ENCODE assay signal across 9 mouse cellular contexts in genomic region chr17:56219251-56219650, GRCm38 (mm10). TPM values are rescaled to one million over a fixed set of nuclear protein-coding genes. Genes with fewer than 3 reads are reported as not detected.
DNase-seq lines count a peak whose midpoint lies in the region; ATAC-seq and TF ChIP-seq lines count a peak whose summit lies in the region.
"Had no signal": no experiment of that assay in that cellular context is flagged by ENCODE, and none has a peak within 500 bp of the region (broad histone marks: within the 10 kb centered on the region; RNA-seq: fewer than 3 reads in every experiment).

No protein-coding gene starts in this region.

- H3K4me1 ChIP-seq in bone marrow macrophage, adult 2 months (ENCODE audit: control insufficient read depth, insufficient read depth, low read length): peaks cover 20% of the 10 kb centered on the region
- H3K4me1 ChIP-seq in hindbrain, embryonic 14.5 days (replicated peaks; ENCODE audit: control insufficient read depth, insufficient read depth, low read length): peaks cover 18% of the 10 kb centered on the region
- peaks cover 18% of the 10 kb centered on the region for H3K4me1 ChIP-seq in midbrain, embryonic 14.5 days (ENCODE audit: control insufficient read depth, insufficient read depth, low read length)

- H3K4me3 ChIP-seq in bone marrow macrophage, adult 2 months (ENCODE audit: insufficient read depth, low read length): peak overlapping the region; percentile 69
- peak overlapping the region; percentile 85 for H3K4me3 ChIP-seq in hindbrain, embryonic 14.5 days (replicated peaks; ENCODE audit: low read length)
- peak overlapping the region; percentile 78 for H3K4me3 ChIP-seq in midbrain, embryonic 14.5 days (replicated peaks; ENCODE audit: low read depth, low read length)

- no peaks in the 10 kb centered on the region for H3K27me3 ChIP-seq in hindbrain, embryonic 14.5 days (ENCODE audit: control insufficient read depth, insufficient read depth, low read length)
- no peaks in the 10 kb centered on the region for H3K27me3 ChIP-seq in midbrain, embryonic 14.5 days (ENCODE audit: control insufficient read depth, insufficient read depth, low read length)
- H3K27me3 ChIP-seq: Patski had no signal

- H3K4me2 ChIP-seq in hindbrain, embryonic 14.5 days (replicated peaks): peak overlapping the region; percentile 90
- peak overlapping the region; percentile 79 for H3K4me2 ChIP-seq in midbrain, embryonic 14.5 days (ENCODE audit: low read length)

- no peaks in the 10 kb centered on the region for H3K9me3 ChIP-seq in hindbrain, embryonic 14.5 days (ENCODE audit: control insufficient read depth, low read length)
- H3K9me3 ChIP-seq in midbrain, embryonic 14.5 days (ENCODE audit: control insufficient read depth, low read length): no peaks in the 10 kb centered on the region

- peak overlapping the region; percentile 92 for H3K9ac ChIP-seq in hindbrain, embryonic 14.5 days
- peak overlapping the region; percentile 89 for H3K9ac ChIP-seq in midbrain, embryonic 14.5 days (replicated peaks; ENCODE audit: low read length)

- peak; percentile 13 for DNase-seq in kidney, adult 9 months
- no peak for DNase-seq in kidney, adult 18-20 months
- DNase-seq in hindbrain, embryonic 14.5 days (ENCODE audit: low spot score): no peak
- DNase-seq in midbrain, embryonic 14.5 days: no peak
- no peak for DNase-seq in right cerebral cortex, adult 2 months (ENCODE audit: low spot score in 2 of 2)
- DNase-seq in right cerebral cortex, postnatal 25 days: no peak

- ATAC-seq in hindbrain, embryonic 14.5 days (ENCODE audit: low FRiP score): no peak
- ATAC-seq in midbrain, embryonic 14.5 days (ENCODE audit: low FRiP score, low TSS enrichment): no peak
- ATAC-seq in erythroid progenitor cell, adult 5-6 weeks (replicated peaks; ENCODE audit: low FRiP score, poor library complexity, severe bottlenecking): no peak

- no peak for TF ChIP-seq POLR2A in bone marrow macrophage, adult 2 months (IDR thresholded peaks at IDR 0.05; ENCODE audit: borderline replicate concordance, low read depth, low read length)

- 52% methylated on average over 12 of the region's 12 CpGs for WGBS in hindbrain, embryonic 14.5 days
- 47% methylated on average over 12 of the region's 12 CpGs for WGBS in midbrain, embryonic 14.5 days

- no peak for TF ChIP-seq CTCF in bone marrow macrophage, adult 2 months (IDR thresholded peaks at IDR 0.05; ENCODE audit: low read depth, low read length)

- H3K27ac ChIP-seq in bone marrow macrophage, adult 2 months (ENCODE audit: insufficient read depth, low read depth, low read length): peak overlapping the region; percentile 93
- peak overlapping the region; percentile 86 for H3K27ac ChIP-seq in hindbrain, embryonic 14.5 days
- peak overlapping the region; percentile 91 for H3K27ac ChIP-seq in midbrain, embryonic 14.5 days (replicated peaks; ENCODE audit: low read depth, low read length)

- no peaks in the 10 kb centered on the region; the same call in 1 of the 2 replicates for H3K36me3 ChIP-seq in hindbrain, embryonic 14.5 days (replicated peaks; ENCODE audit: control insufficient read depth, insufficient read depth)
- H3K36me3 ChIP-seq in midbrain, embryonic 14.5 days (ENCODE audit: control insufficient read depth, insufficient read depth, low read length): peaks cover 11% of the 10 kb centered on the region; the same call in 1 of the 2 replicates

RNA-seq across cellular contexts. Expression of gene Dpp9, which starts 0.5 kb away (rescaled TPM):
- polyA plus RNA-seq in bone marrow macrophage, adult 2 months (2012; ENCODE audit: insufficient read depth, insufficient read length, missing spikeins): 22.2 and 25.0 TPM in 2 replicates
- 23.4 and 26.2 TPM in 2 replicates for polyA plus RNA-seq in hindbrain, embryonic 14.5 days (2014; fragmentation: Nextera tagmentation; extraction: Ambion mirVana)
- 22.3 and 26.7 TPM in 2 replicates for polyA plus RNA-seq in midbrain, embryonic 14.5 days (2014; fragmentation: Nextera tagmentation; extraction: Ambion mirVana)
- 5.8 and 11.7 TPM in 2 replicates for total RNA-seq in erythroid progenitor cell, adult 5-6 weeks (2015; ENCODE audit: low replicate concordance)
- 6.5 and 8.9 TPM in 2 replicates for total RNA-seq in erythroid progenitor cell, adult 5-6 weeks (2017; ENCODE audit: low replicate concordance)

RNA-seq across cellular contexts. Expression of gene Mydgf, which starts 35.5 kb away (rescaled TPM):
- 35.2 and 37.4 TPM in 2 replicates for polyA plus RNA-seq in bone marrow macrophage, adult 2 months (2012; ENCODE audit: insufficient read depth, insufficient read length, missing spikeins)
- 67.8 and 70.8 TPM in 2 replicates for polyA plus RNA-seq in hindbrain, embryonic 14.5 days (2014; fragmentation: Nextera tagmentation; extraction: Ambion mirVana)
- 55.1 and 57.5 TPM in 2 replicates for polyA plus RNA-seq in midbrain, embryonic 14.5 days (2014; fragmentation: Nextera tagmentation; extraction: Ambion mirVana)
- 9.6 and 11.2 TPM in 2 replicates for total RNA-seq in erythroid progenitor cell, adult 5-6 weeks (2015; ENCODE audit: low replicate concordance)
- total RNA-seq in erythroid progenitor cell, adult 5-6 weeks (2017; ENCODE audit: low replicate concordance): 5.6 and 6.8 TPM in 2 replicates

RNA-seq across cellular contexts. Expression of gene Fem1a, which starts 37.4 kb away (rescaled TPM):
- 8.8 and 10.3 TPM in 2 replicates for polyA plus RNA-seq in bone marrow macrophage, adult 2 months (2012; ENCODE audit: insufficient read depth, insufficient read length, missing spikeins)
- polyA plus RNA-seq in hindbrain, embryonic 14.5 days (2014; fragmentation: Nextera tagmentation; extraction: Ambion mirVana): 21.0 and 21.8 TPM in 2 replicates
- 16.9 and 21.4 TPM in 2 replicates for polyA plus RNA-seq in midbrain, embryonic 14.5 days (2014; fragmentation: Nextera tagmentation; extraction: Ambion mirVana)
- total RNA-seq in erythroid progenitor cell, adult 5-6 weeks (2015; ENCODE audit: low replicate concordance): 7.2 and 8.4 TPM in 2 replicates
- 5.7 and 7.6 TPM in 2 replicates for total RNA-seq in erythroid progenitor cell, adult 5-6 weeks (2017; ENCODE audit: low replicate concordance)

RNA-seq across cellular contexts. Expression of gene Tnfaip8l1, which starts 57.0 kb away (rescaled TPM):
- 4.7 and 5.4 TPM in 2 replicates for polyA plus RNA-seq in bone marrow macrophage, adult 2 months (2012; ENCODE audit: insufficient read depth, insufficient read length, missing spikeins)
- 8.4 and 9.9 TPM in 2 replicates for polyA plus RNA-seq in hindbrain, embryonic 14.5 days (2014; fragmentation: Nextera tagmentation; extraction: Ambion mirVana)
- 8.5 and 10.5 TPM in 2 replicates for polyA plus RNA-seq in midbrain, embryonic 14.5 days (2014; fragmentation: Nextera tagmentation; extraction: Ambion mirVana)
- 1.3 and 1.4 TPM in 2 replicates for total RNA-seq in erythroid progenitor cell, adult 5-6 weeks (2015; ENCODE audit: low replicate concordance)
- total RNA-seq in erythroid progenitor cell, adult 5-6 weeks (2017; ENCODE audit: low replicate concordance): 0.26 and 1.6 TPM in 2 replicates

RNA-seq across cellular contexts. Expression of gene Ticam1, which starts 57.3 kb away (rescaled TPM):
- polyA plus RNA-seq in bone marrow macrophage, adult 2 months (2012; ENCODE audit: insufficient read depth, insufficient read length, missing spikeins): 13.5 and 17.6 TPM in 2 replicates
- polyA plus RNA-seq in hindbrain, embryonic 14.5 days (2014; fragmentation: Nextera tagmentation; extraction: Ambion mirVana): 1.4 and 1.5 TPM in 2 replicates
- 0.78 and 1.6 TPM in 2 replicates for polyA plus RNA-seq in midbrain, embryonic 14.5 days (2014; fragmentation: Nextera tagmentation; extraction: Ambion mirVana)
- 4.0 and 4.6 TPM in 2 replicates for total RNA-seq in erythroid progenitor cell, adult 5-6 weeks (2015; ENCODE audit: low replicate concordance)
- total RNA-seq in erythroid progenitor cell, adult 5-6 weeks (2017; ENCODE audit: low replicate concordance): 1.4 and 2.6 TPM in 2 replicates
